Comparison of ENCODE assay signal across 11 mouse cellular contexts in genomic region chr6:36393705-36394104, GRCm38 (mm10). TPM values are rescaled to one million over a fixed set of nuclear protein-coding genes. Genes with fewer than 3 reads are reported as not detected.
A peak's percentile ranks its signal among the peaks of the same experiment; 100 is the strongest.
DNase-seq lines count a peak whose midpoint lies in the region; ATAC-seq and TF ChIP-seq lines count a peak whose summit lies in the region.
"Had no signal": no experiment of that assay in that cellular context is flagged by ENCODE, and none has a peak within 500 bp of the region (broad histone marks: within the 10 kb centered on the region; RNA-seq: fewer than 3 reads in every experiment).

No protein-coding gene starts in this region.

- H3K36me3 ChIP-seq in MEL (ENCODE audit: control insufficient read depth in 1 of 2, insufficient read depth in 2 of 2, low read length in 2 of 2), result no peaks in the 10 kb centered on the region
- H3K36me3 ChIP-seq in forebrain, postnatal 0 days (ENCODE audit: insufficient read depth), result no peaks in the 10 kb centered on the region
- H3K36me3 ChIP-seq in neural tube, embryonic 15.5 days, result no peaks in the 10 kb centered on the region
- H3K36me3 ChIP-seq: neural tube, embryonic 12.5 days had no signal

- 49% methylated on average over 4 of the region's 4 CpGs for WGBS in forebrain, postnatal 0 days
- 64% methylated on average over 4 of the region's 4 CpGs for WGBS in neural tube, embryonic 15.5 days

- H3K9me3 ChIP-seq in MEL (replicated peaks; ENCODE audit: insufficient read depth, low read length), result no peaks in the 10 kb centered on the region
- H3K9me3 ChIP-seq in forebrain, postnatal 0 days (ENCODE audit: low read length), result no peaks in the 10 kb centered on the region
- no peaks in the 10 kb centered on the region for H3K9me3 ChIP-seq in neural tube, embryonic 15.5 days (replicated peaks)
- H3K9me3 ChIP-seq: neural tube, embryonic 12.5 days had no signal

- TF ChIP-seq RAD21 in MEL (IDR thresholded peaks at IDR 0.05; ENCODE audit: low read depth, low read length), result peak; percentile 7

- H3K79me2 ChIP-seq in MEL (ENCODE audit: control insufficient read depth, insufficient read depth, low read length, poor library complexity), result no peaks in the 10 kb centered on the region

- no peak for TF ChIP-seq POLR2A in MEL (IDR thresholded peaks at IDR 0.05; ENCODE audit: control insufficient read depth in 1 of 2, insufficient read depth in 1 of 2, low read depth in 1 of 2, low read length in 2 of 2, poor library complexity in 1 of 2)

- peak; percentile 31 to 32 for DNase-seq in cerebellum, postnatal 14 days
- DNase-seq in cerebellum, postnatal 36 days, result no peak
- DNase-seq in layer of hippocampus, adult 2 months (ENCODE audit: low spot score in 2 of 2), result peak; percentile 5 to 18
- DNase-seq in layer of hippocampus, adult 8-10 months (ENCODE audit: low spot score in 2 of 2), result no peak
- peak; percentile 3 for DNase-seq in MEL (ENCODE audit: low read depth, low spot score)
- peak; percentile 47 for DNase-seq in forebrain, postnatal 0 days
- DNase-seq in spleen, postnatal 4 days (ENCODE audit: low spot score in 2 of 2), result no peak
- DNase-seq: gastrocnemius, postnatal 10 days; thymus, adult 2 months had no signal

- no peak overlapping the region for H3K4me2 ChIP-seq in forebrain, postnatal 0 days (ENCODE audit: low read depth)
- H3K4me2 ChIP-seq in neural tube, embryonic 15.5 days, result no peak overlapping the region
- H3K4me2 ChIP-seq: neural tube, embryonic 12.5 days had no signal

- peak; percentile 86 for TF ChIP-seq CTCF in layer of hippocampus, adult 2 months (conservative IDR thresholded peaks at IDR 0.05)
- TF ChIP-seq CTCF in MEL (IDR thresholded peaks at IDR 0.05 in 2 of 3, conservative IDR thresholded peaks at IDR 0.05 in 1 of 3; ENCODE audit: control insufficient read depth in 1 of 3, insufficient read depth in 1 of 3, low read depth in 2 of 3, low read length in 3 of 3, poor library complexity in 1 of 3, severe bottlenecking in 1 of 3), result peak; percentile 14 to 40 (median 14); a peak in 3 of 6 replicates
- TF ChIP-seq CTCF in forebrain, postnatal 0 days (IDR thresholded peaks at IDR 0.05; ENCODE audit: low read depth), result peak; percentile 67

- no peak overlapping the region for H3K4me3 ChIP-seq in layer of hippocampus, adult 2 months
- no peak overlapping the region for H3K4me3 ChIP-seq in MEL (ENCODE audit: control insufficient read depth in 1 of 2, insufficient read depth in 1 of 2, low read depth in 2 of 2, low read length in 2 of 2)
- no peak overlapping the region for H3K4me3 ChIP-seq in forebrain, postnatal 0 days (ENCODE audit: low read depth, low read length)
- H3K4me3 ChIP-seq in neural tube, embryonic 15.5 days (replicated peaks), result no peak overlapping the region
- H3K4me3 ChIP-seq: neural tube, embryonic 12.5 days had no signal

- peak; percentile 48 for ATAC-seq in forebrain, postnatal 0 days
- no peak for ATAC-seq in neural tube, embryonic 15.5 days (ENCODE audit: low FRiP score)

- no peaks in the 10 kb centered on the region for H3K27me3 ChIP-seq in MEL (ENCODE audit: control insufficient read depth in 1 of 2, insufficient read depth in 2 of 2, low read length in 2 of 2)
- no peaks in the 10 kb centered on the region; the same call in 1 of the 2 replicates for H3K27me3 ChIP-seq in forebrain, postnatal 0 days (ENCODE audit: insufficient read depth, low read length)
- peaks cover 4% of the 10 kb centered on the region; the same call in 1 of the 2 replicates for H3K27me3 ChIP-seq in neural tube, embryonic 15.5 days (replicated peaks)

- no peak overlapping the region for H3K27ac ChIP-seq in layer of hippocampus, adult 2 months
- no peak overlapping the region for H3K27ac ChIP-seq in MEL (ENCODE audit: control insufficient read depth, low read depth, low read length)
- no peak overlapping the region for H3K27ac ChIP-seq in forebrain, postnatal 0 days (ENCODE audit: low read depth, low read length)
- no peak overlapping the region for H3K27ac ChIP-seq in neural tube, embryonic 15.5 days (replicated peaks)
- H3K27ac ChIP-seq: neural tube, embryonic 12.5 days had no signal

- TF ChIP-seq EP300 in MEL (IDR thresholded peaks at IDR 0.05; ENCODE audit: low read depth in 1 of 2, low read length in 2 of 2), result no peak

- H3K4me1 ChIP-seq in MEL (ENCODE audit: control insufficient read depth in 1 of 2, insufficient read depth in 2 of 2, low read length in 2 of 2), result no peaks in the 10 kb centered on the region
- H3K4me1 ChIP-seq in forebrain, postnatal 0 days (ENCODE audit: insufficient read depth), result 0 out of 2 replicates have a peak, but pooled peaks cover 6% of the 10 kb centered on the region
- peaks cover 22% of the 10 kb centered on the region for H3K4me1 ChIP-seq in neural tube, embryonic 15.5 days

- H3K9ac ChIP-seq in MEL (ENCODE audit: control insufficient read depth, low read depth, low read length, poor library complexity, severe bottlenecking), result no peak overlapping the region
- H3K9ac ChIP-seq in forebrain, postnatal 0 days, result no peak overlapping the region
- no peak overlapping the region for H3K9ac ChIP-seq in neural tube, embryonic 15.5 days (replicated peaks)
- H3K9ac ChIP-seq: neural tube, embryonic 12.5 days had no signal

TF ChIP-seq in MEL, 35 proteins besides CTCF, POLR2A, EP300 and RAD21:
- TF ChIP-seq E2F4 (IDR thresholded peaks at IDR 0.05; ENCODE audit: borderline replicate concordance, low read depth, low read length), result no peak
- no peak for TF ChIP-seq MXI1 (IDR thresholded peaks at IDR 0.05; ENCODE audit: low read depth, low read length)
- peak; percentile 51 for TF ChIP-seq SMC3 (IDR thresholded peaks at IDR 0.05; ENCODE audit: low read depth, low read length)
TF ChIP-seq in MEL: peak in this region for 1.

RNA-seq across cellular contexts. Expression of gene Chrm2, which starts 5.8 kb away (rescaled TPM):
- total RNA-seq in layer of hippocampus, adult 2 months (2021), result 1 to 10 TPM; 4.0 to 4.3 TPM
- 1 to 10 TPM; 4.0 to 5.5 (median 4.9) TPM for total RNA-seq in layer of hippocampus, adult 8-10 months (2022)
- not detected in 2 replicates for total RNA-seq in MEL (2012; rRNA removed)
- polyA plus RNA-seq in MEL (2012; ENCODE audit: insufficient read depth in 1 of 2, insufficient read length in 2 of 2, low read depth in 1 of 2, low replicate concordance in 2 of 2, missing spikeins in 1 of 2), result not detected
- 6.9 and 9.7 TPM in 2 replicates for total RNA-seq in forebrain, postnatal 0 days (2014; rRNA removed)
- 1.9 and 2.7 TPM in 2 replicates for polyA plus RNA-seq in forebrain, postnatal 0 days (2015; fragmentation: Nextera tagmentation; extraction: Ambion mirVana)
- polyA plus RNA-seq in neural tube, embryonic 15.5 days (2015; fragmentation: Nextera tagmentation; extraction: Ambion mirVana), result 14.0 and 15.1 TPM in 2 replicates

Comparison
In these comparisons a context has a peak if more than half of its experiments do, and no peak if none do; other contexts are left out.
1. DNase-seq: peak in cerebellum, postnatal 14 days (2 of 2), layer of hippocampus, adult 2 months (2 of 2), MEL (single experiment) and forebrain, postnatal 0 days (single experiment); none in cerebellum, postnatal 36 days (0 of 2), layer of hippocampus, adult 8-10 months (0 of 2) and spleen, postnatal 4 days (0 of 2).
2. CTCF ChIP-seq: peak in every context shown above with its lines; median percentile 86 in layer of hippocampus, adult 2 months; 67 in forebrain, postnatal 0 days; 14 in MEL.